Mouse (Mus musculus) c-Kit-positive CD71-negative TER-119-negative erythroid progenitor cells, embryonic 14.5 days (primary cell): ENCODE measurements around the gene B230217C12Rik.
"Not testable (repeated sequence)": the region's sequence is repeated elsewhere in the genome, so short reads cannot be mapped to it uniquely, and the experiment has no call there.

ENCODE experiments used
- DNase-seq: peaks from one replicate; pipeline ENCODE4 v3.0.0-alpha.2; 2013; ENCODE audit warnings: low read depth

B230217C12Rik gene

GRCm38 (mm10) chr11:97825971-97826370 is 14.6 kb upstream of the B230217C12Rik start:
- DNase-seq, result no peak

- peak; percentile 44 for DNase-seq
Measured at GRCm38 (mm10) chr11:97826414-97826813, 14.2 kb upstream of the B230217C12Rik start.

- DNase-seq, result no peak
Measured at GRCm38 (mm10) chr11:97827654-97828053, 12.9 kb upstream of the B230217C12Rik start.

GRCm38 (mm10) chr11:97829365-97829764 is 11.2 kb upstream of the B230217C12Rik start:
- DNase-seq, result no peak

- peak; percentile 65 for DNase-seq
Measured at GRCm38 (mm10) chr11:97829913-97830476, 10.6 kb upstream of the B230217C12Rik start.

GRCm38 (mm10) chr11:97830501-97830900 is 10.1 kb upstream of the B230217C12Rik start:
- DNase-seq, result no peak

GRCm38 (mm10) chr11:97832001-97832400 is 8.6 kb upstream of the B230217C12Rik start:
- no peak for DNase-seq

- DNase-seq, result no peak
Measured at GRCm38 (mm10) chr11:97833352-97833751, 7.2 kb upstream of the B230217C12Rik start.

GRCm38 (mm10) chr11:97836541-97836940 is 4.0 kb upstream of the B230217C12Rik start:
- DNase-seq, result no peak

GRCm38 (mm10) chr11:97837051-97837450 is 3.5 kb upstream of the B230217C12Rik start:
- not testable (repeated sequence) for DNase-seq

- no peak for DNase-seq
Measured at GRCm38 (mm10) chr11:97837641-97838149, 2.9 kb upstream of the B230217C12Rik start.

- no peak for DNase-seq
Measured at GRCm38 (mm10) chr11:97838779-97839440, 1.7 kb upstream of the B230217C12Rik start.

GRCm38 (mm10) chr11:97839441-97840134 is 992 bp upstream of the B230217C12Rik start:
- DNase-seq, result no peak

- no peak for DNase-seq
Measured at GRCm38 (mm10) chr11:97840135-97840490, 467 bp upstream of the B230217C12Rik start.

- DNase-seq, result no peak
Measured at GRCm38 (mm10) chr11:97840991-97841661, 546 bp downstream of the B230217C12Rik start.

- DNase-seq, result no peak
Measured at GRCm38 (mm10) chr11:97842001-97842400, 1.4 kb downstream of the B230217C12Rik start.

GRCm38 (mm10) chr11:97850367-97850766 is 9.8 kb downstream of the B230217C12Rik start:
- DNase-seq, result no peak

GRCm38 (mm10) chr11:97851601-97852000 is 11.0 kb downstream of the B230217C12Rik start:
- DNase-seq, result no peak

GRCm38 (mm10) chr11:97855473-97855872 is 14.9 kb downstream of the B230217C12Rik start:
- no peak for DNase-seq

GRCm38 (mm10) chr11:97862148-97862547 is 21.6 kb downstream of the B230217C12Rik start:
- no peak for DNase-seq

GRCm38 (mm10) chr11:97865421-97865820 is 24.8 kb downstream of the B230217C12Rik start:
- DNase-seq, result no peak

GRCm38 (mm10) chr11:97866091-97866888 is 25.7 kb downstream of the B230217C12Rik start:
- no peak for DNase-seq
